Mouse (Mus musculus) gastrocnemius, postnatal 36 days (tissue): ENCODE data around the gene Adamts20. TPM values are rescaled to one million over a fixed set of nuclear protein-coding genes. Genes with fewer than 3 reads are reported as not detected.
A peak's percentile ranks its signal among the peaks of the same experiment; 100 is the strongest.
"Not testable (repeated sequence)": the region's sequence is repeated elsewhere in the genome, so short reads cannot be mapped to it uniquely, and the experiment has no call there.

Experiments used
- DNase-seq, 2 experiments: peaks; one replicate each; pipeline ENCODE4 v3.0.0; 2022
- intact Hi-C: fragments of 180-260 bp; cut with DNase I; formaldehyde crosslinking; loops from one replicate; pipeline ENCODE4 v1.15.1; 2025
- total RNA-seq, 2 experiments: library from RNA; stranded (reverse); gene quantifications; 2 replicates each; pipeline ENCODE4 v1.2.3; 2021

Gene Adamts20
- total RNA-seq, 2 experiments from 2014 or later = 6.4 to 6.8 TPM

GRCm38 (mm10) chr15:94390127-94390526, 75.1 kb downstream of the Adamts20 start:
- DNase-seq, intact Hi-C loops: not testable (repeated sequence)

- intact Hi-C loops = no loop called here
- DNase-seq = no peak
Observed at GRCm38 (mm10) chr15:94379425-94379824, 85.8 kb downstream of the Adamts20 start.

GRCm38 (mm10) chr15:94372548-94372947, 92.7 kb downstream of the Adamts20 start:
- no peak for DNase-seq
- intact Hi-C loops = no loop called here

- no peak for DNase-seq
- intact Hi-C loops = no loop called here
Observed at GRCm38 (mm10) chr15:94349052-94349451, 116.2 kb downstream of the Adamts20 start.

- intact Hi-C loops = loop anchor here (5.0 kb wide), 1 partner anchor 118 kb away; no protein-coding TSS in a partner anchor
- DNase-seq = no peak
Observed at GRCm38 (mm10) chr15:94344317-94344716, 120.9 kb downstream of the Adamts20 start.

- intact Hi-C loops = loop anchor here (1.0 to 5.0 kb wide), 2 partner anchors 120 to 178 kb away; no protein-coding TSS in a partner anchor
- peak; percentile 62 to 69 for DNase-seq
Observed at GRCm38 (mm10) chr15:94342365-94342764, 122.9 kb downstream of the Adamts20 start.

- intact Hi-C loops = no loop called here
- DNase-seq = no peak
Observed at GRCm38 (mm10) chr15:94339011-94339410, 126.2 kb downstream of the Adamts20 start.

- no peak for DNase-seq
- intact Hi-C loops = no loop called here
Observed at GRCm38 (mm10) chr15:94334586-94334985, 130.6 kb downstream of the Adamts20 start.

- intact Hi-C loops = no loop called here
- DNase-seq = no peak
Observed at GRCm38 (mm10) chr15:94326626-94327025, 138.6 kb downstream of the Adamts20 start.

GRCm38 (mm10) chr15:94325509-94326181, 139.6 kb downstream of the Adamts20 start:
- intact Hi-C loops = no loop called here
- DNase-seq = peak; percentile 22 to 49

- intact Hi-C loops = no loop called here
- DNase-seq = no peak
Observed at GRCm38 (mm10) chr15:94316171-94316570, 149.0 kb downstream of the Adamts20 start.

GRCm38 (mm10) chr15:94309689-94310088, 155.5 kb downstream of the Adamts20 start:
- no peak for DNase-seq
- intact Hi-C loops = no loop called here

GRCm38 (mm10) chr15:94307888-94308287, 157.3 kb downstream of the Adamts20 start:
- DNase-seq = no peak
- intact Hi-C loops = no loop called here

- no peak for DNase-seq
Observed at GRCm38 (mm10) chr15:94303151-94303550, 162.1 kb downstream of the Adamts20 start.

GRCm38 (mm10) chr15:94294084-94294483, 171.1 kb downstream of the Adamts20 start:
- intact Hi-C loops = no loop called here
- DNase-seq = no peak

More at GRCm38 (mm10) chr15:94303151-94303550, 162.1 kb downstream of the Adamts20 start:
- intact Hi-C loops = no loop called here

GRCm38 (mm10) chr15:94288015-94288414, 177.2 kb downstream of the Adamts20 start:
- DNase-seq = no peak
- intact Hi-C loops = no loop called here

GRCm38 (mm10) chr15:94287495-94287894, 177.7 kb downstream of the Adamts20 start:
- DNase-seq = no peak
- intact Hi-C loops = no loop called here

GRCm38 (mm10) chr15:94276418-94276817, 188.8 kb downstream of the Adamts20 start:
- intact Hi-C loops = no loop called here
- no peak for DNase-seq

- intact Hi-C loops = loop anchor here (5.0 kb wide), 1 partner anchor 252 kb away; no protein-coding TSS in a partner anchor
Observed at GRCm38 (mm10) chr15:94265630-94266029, 199.6 kb downstream of the Adamts20 start.

GRCm38 (mm10) chr15:94264497-94264879, 200.7 kb downstream of the Adamts20 start:
- intact Hi-C loops = no loop called here
- DNase-seq = no peak

More at GRCm38 (mm10) chr15:94265630-94266029, 199.6 kb downstream of the Adamts20 start:
- peak; percentile 68 to 80 for DNase-seq

- DNase-seq = no peak
- intact Hi-C loops = no loop called here
Observed at GRCm38 (mm10) chr15:94263866-94264496, 201.2 kb downstream of the Adamts20 start.

- no peak for DNase-seq
- intact Hi-C loops = no loop called here
Observed at GRCm38 (mm10) chr15:94263241-94263640, 202.0 kb downstream of the Adamts20 start.
